Mouse (Mus musculus) left cerebral cortex, adult 2 months (tissue): ENCODE data around the gene Gm43302. TPM values are rescaled to one million over a fixed set of nuclear protein-coding genes. Genes with fewer than 3 reads are reported as not detected.
"Not testable (repeated sequence)": the region's sequence is repeated elsewhere in the genome, so short reads cannot be mapped to it uniquely, and the experiment has no call there.

Experiments
- DNase-seq, 2 experiments: peaks; one replicate each; pipeline ENCODE4 v3.0.0; 2021 to 2022; ENCODE audit warnings: low spot score in 2 of 2, mixed read lengths in 1 of 2; ENCODE audit errors: extremely low spot score in 1 of 2
- H3K27ac ChIP-seq: fragments of 200-600 bp; 2 replicates; pipeline ENCODE4 v1.8.1; 2022
- H3K4me3 ChIP-seq: fragments of 200-600 bp; 2 replicates; pipeline ENCODE4 v1.8.1; 2022
- CTCF ChIP-seq: fragments of 200-600 bp; IDR thresholded peaks from 2 replicates; pipeline ENCODE4 v1.8.1; 2022; ENCODE audit warnings: antibody characterized with exemption, mild to moderate bottlenecking, moderate library complexity
- intact Hi-C: fragments of 180-260 bp; cut with DNase I; formaldehyde crosslinking; loops from one replicate; pipeline ENCODE4 v1.15.1; 2025
- long read RNA-seq, 2 experiments: library from polyadenylated mRNA; stranded (forward); transcript quantifications; one replicate each; pipeline ENCODE4 v2.0.0; 2021; ENCODE audit warnings: borderline mapping rate in 2 of 2
- total RNA-seq, 2 experiments: library from RNA; stranded (reverse); gene quantifications; 2 replicates each; pipeline ENCODE4 v1.2.3; 2021

Gm43302 gene
- total RNA-seq, result not detected
- long read RNA-seq, experiment 1, result 0 reads
- long read RNA-seq, experiment 2, result 0 reads

GRCm38 (mm10) chr5:105293226-105294165 lies at the start of gene Gm43302, which contains the start of gene Gbp6:
Gene Gm43302, minus strand, starts transcription at chr5:105293695.
Gene Gbp6, minus strand, starts transcription at chr5:105293698.
- intact Hi-C loops, H3K4me3 ChIP-seq, DNase-seq, H3K27ac ChIP-seq: not testable (repeated sequence)

GRCm38 (mm10) chr5:105341281-105341680 lies 47.8 kb upstream of the Gm43302 start:
- no peak for TF ChIP-seq CTCF
- Histone ChIP-seq H3K4me3 (no peak overlapping the region), H3K27ac (no peak overlapping the region)
- DNase-seq, result no peak
- intact Hi-C loops, result no loop called here

GRCm38 (mm10) chr5:105322543-105322942 lies 29.0 kb upstream of the Gm43302 start:
- intact Hi-C loops, result loop anchor here (1.0 to 10.0 kb wide), 3 partner anchors 336 to 848 kb away; partner anchors contain the start of gene BC005561
- Histone ChIP-seq H3K4me3 (no peak overlapping the region), H3K27ac (no peak overlapping the region)
- no peak for DNase-seq
- peak; percentile 73 for TF ChIP-seq CTCF

- no peak for DNase-seq
- H3K4me3 ChIP-seq, result no peak overlapping the region
- no peak; the same call in none of the 2 replicates for TF ChIP-seq CTCF
- no peak overlapping the region for H3K27ac ChIP-seq
- intact Hi-C loops, result no loop called here
These were observed 17.4 kb upstream of the Gm43302 start for GRCm38 (mm10) chr5:105310941-105311340.

GRCm38 (mm10) chr5:105309148-105309547 lies 15.7 kb upstream of the Gm43302 start:
- H3K27ac ChIP-seq, DNase-seq, H3K4me3 ChIP-seq, intact Hi-C loops: not testable (repeated sequence)

GRCm38 (mm10) chr5:105306946-105307345 lies 13.5 kb upstream of the Gm43302 start:
- DNase-seq, intact Hi-C loops, H3K4me3 ChIP-seq, H3K27ac ChIP-seq: not testable (repeated sequence)

- intact Hi-C loops, result no loop called here
- TF ChIP-seq CTCF, result no peak
- no peak for DNase-seq
These were observed 12.7 kb upstream of the Gm43302 start for GRCm38 (mm10) chr5:105306159-105306581.

GRCm38 (mm10) chr5:105305671-105306070 lies 12.2 kb upstream of the Gm43302 start:
- H3K4me3 ChIP-seq, H3K27ac ChIP-seq, DNase-seq, intact Hi-C loops: not testable (repeated sequence)

More at GRCm38 (mm10) chr5:105306159-105306581, 12.7 kb upstream of the Gm43302 start:
- Histone ChIP-seq H3K4me3 (no peak overlapping the region), H3K27ac (no peak overlapping the region)

- H3K4me3 ChIP-seq, result no peak overlapping the region
- intact Hi-C loops, result no loop called here
- H3K27ac ChIP-seq, result no peak overlapping the region
- DNase-seq, result no peak
- no peak for TF ChIP-seq CTCF
These were observed 8.5 kb upstream of the Gm43302 start for GRCm38 (mm10) chr5:105301963-105302362.

GRCm38 (mm10) chr5:105301531-105301930 lies 8.0 kb upstream of the Gm43302 start:
- intact Hi-C loops, result no loop called here
- no peak overlapping the region for H3K27ac ChIP-seq
- TF ChIP-seq CTCF, result no peak
- no peak for DNase-seq
- H3K4me3 ChIP-seq, result no peak overlapping the region

GRCm38 (mm10) chr5:105295746-105296145 lies 2.3 kb upstream of the Gm43302 start:
- no peak for DNase-seq
- no peak overlapping the region for H3K27ac ChIP-seq
- no peak for TF ChIP-seq CTCF
- intact Hi-C loops, result no loop called here
- H3K4me3 ChIP-seq, result no peak overlapping the region

GRCm38 (mm10) chr5:105292492-105292891 lies 1.0 kb downstream of the Gm43302 start:
- no peak for TF ChIP-seq CTCF
- Histone ChIP-seq H3K4me3 (no peak overlapping the region), H3K27ac (no peak overlapping the region)
- DNase-seq, result no peak
- intact Hi-C loops, result no loop called here

- DNase-seq, H3K4me3 ChIP-seq, H3K27ac ChIP-seq, intact Hi-C loops: not testable (repeated sequence)
These were observed 2.6 kb downstream of the Gm43302 start for GRCm38 (mm10) chr5:105290921-105291320.

- H3K27ac ChIP-seq, H3K4me3 ChIP-seq, DNase-seq: not testable (repeated sequence)
- intact Hi-C loops, result loop anchor here (5.0 kb wide), 1 partner anchor 53 kb away; no protein-coding TSS in a partner anchor
These were observed 32.8 kb downstream of the Gm43302 start for GRCm38 (mm10) chr5:105260673-105261072.
